Mouse (Mus musculus) T-helper 1 cell (primary cell): Measurements from ENCODE around the gene Gm867.

ENCODE experiments used
- in situ Hi-C: fragments of 300-600 bp; cut with MboI, MseI; formaldehyde crosslinking; loops from one replicate; pipeline ENCODE4 v1.15.1; 2025; ENCODE audit warnings: high pct_unique_total_duplicates

Gm867 gene

DNA sequence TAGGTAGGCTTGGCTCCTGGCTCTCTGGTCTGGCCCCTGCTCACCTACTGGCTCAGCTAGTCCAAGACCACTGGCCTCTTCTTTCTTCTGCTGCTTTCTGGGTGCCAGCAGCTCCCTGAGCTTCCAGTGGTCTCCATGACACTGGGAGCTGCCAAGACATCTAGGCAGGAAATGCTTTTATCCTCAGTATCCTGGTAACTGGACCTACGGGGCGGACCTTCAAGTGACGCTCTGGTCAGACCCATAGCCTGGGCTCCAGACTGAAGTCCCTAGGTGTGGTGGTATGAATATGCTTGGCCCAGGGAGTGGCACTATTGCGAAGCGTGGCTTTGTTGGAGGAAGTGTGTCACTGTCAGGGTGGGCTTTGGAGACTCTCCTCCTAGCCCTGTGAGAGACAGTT is at the start of gene Gm867:
Gene Gm867, minus strand, starts transcription at position 153 of the 400 bp plus-strand sequence.
- in situ Hi-C loops: no loop called here

DNA sequence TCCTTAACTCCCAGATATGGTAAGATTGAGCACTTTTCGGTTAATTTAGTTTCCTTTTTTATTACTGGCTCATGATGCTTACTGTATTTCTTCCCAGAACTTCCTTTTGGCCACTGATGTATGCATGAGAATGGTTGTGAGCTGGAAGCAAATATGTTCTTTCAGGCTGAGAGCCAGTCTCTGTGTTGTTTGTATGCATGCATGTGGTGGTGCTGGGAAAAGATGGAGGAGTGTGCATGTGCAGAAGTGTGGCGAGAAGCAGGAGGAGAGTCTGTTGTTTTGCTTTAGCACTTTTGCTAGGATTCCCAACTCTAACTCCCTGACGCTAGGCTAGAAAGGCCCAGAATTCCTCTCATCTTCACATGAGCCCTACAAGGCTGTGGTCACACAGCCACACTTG is 39.0 kb upstream of the Gm867 start:
- in situ Hi-C loops: no loop called here

DNA sequence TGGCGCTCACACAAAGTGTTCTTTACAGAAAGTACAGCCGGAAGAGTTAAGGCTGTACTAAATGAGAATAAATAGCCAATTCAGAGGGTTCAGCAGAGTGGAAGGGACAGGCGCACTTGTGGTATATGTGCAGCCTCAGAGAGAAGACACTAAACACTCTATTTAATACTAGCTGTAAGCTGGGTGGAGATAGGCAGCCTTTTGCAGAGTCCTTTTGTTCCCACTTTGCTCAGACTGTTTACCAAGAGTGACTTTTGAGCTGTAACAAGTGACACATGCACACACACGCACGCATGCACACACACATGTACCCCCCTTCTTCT is 38.3 kb upstream of the Gm867 start:
- in situ Hi-C loops: no loop called here

DNA sequence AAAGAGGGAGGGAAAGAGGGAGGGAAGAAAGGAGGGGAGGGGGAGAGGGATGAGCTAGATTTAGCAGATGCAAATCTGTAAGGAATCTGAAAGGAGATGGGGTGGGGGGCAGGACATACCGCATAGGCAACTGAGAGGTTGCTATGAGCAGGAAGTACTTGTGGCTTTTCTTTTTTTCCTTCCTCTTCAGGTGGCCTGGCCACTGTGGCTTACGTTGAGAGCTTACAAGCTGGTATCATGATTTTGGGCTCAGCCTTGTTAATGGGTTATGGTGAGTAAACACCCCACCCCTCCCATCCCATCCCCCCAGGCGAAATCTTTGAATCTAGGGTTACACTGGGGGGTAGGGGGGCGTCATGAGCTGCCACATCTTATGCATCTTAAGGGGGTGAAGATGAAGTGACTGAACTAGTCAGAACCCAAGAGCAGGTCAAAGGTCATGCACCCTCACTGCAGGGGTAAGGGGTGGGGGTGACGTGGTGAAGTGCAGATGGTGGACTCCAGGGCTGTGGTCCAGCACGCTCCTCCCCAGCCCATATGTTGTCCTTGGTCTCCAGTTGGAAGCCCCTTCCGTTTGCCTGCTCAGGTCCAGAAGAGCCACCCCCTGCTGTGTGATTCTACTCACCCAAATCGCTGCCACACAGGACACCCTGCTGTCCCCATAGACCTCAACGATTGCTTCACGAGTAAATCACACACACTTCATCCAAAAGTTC is 37.8 kb upstream of the Gm867 start:
- in situ Hi-C loops: no loop called here

DNA sequence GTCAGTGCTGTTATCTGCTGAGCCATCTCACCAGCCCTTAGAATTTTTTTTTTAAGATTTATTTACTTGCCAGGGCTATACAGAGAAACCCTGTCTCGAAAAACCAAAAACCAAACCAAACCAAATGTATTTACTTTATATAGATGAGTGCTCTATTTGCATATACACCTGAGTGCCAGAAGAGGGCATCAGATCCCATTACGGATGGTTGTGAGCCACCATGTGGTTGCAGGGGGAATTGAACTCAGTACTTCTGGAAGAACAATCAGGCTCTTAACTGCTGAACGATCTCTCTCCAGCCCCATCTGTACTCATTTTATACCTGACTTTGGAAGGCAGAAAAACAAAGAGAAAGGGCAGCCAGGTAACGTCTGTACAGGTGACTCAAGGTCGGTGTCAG is 34.7 kb upstream of the Gm867 start:
- in situ Hi-C loops: no loop called here

DNA sequence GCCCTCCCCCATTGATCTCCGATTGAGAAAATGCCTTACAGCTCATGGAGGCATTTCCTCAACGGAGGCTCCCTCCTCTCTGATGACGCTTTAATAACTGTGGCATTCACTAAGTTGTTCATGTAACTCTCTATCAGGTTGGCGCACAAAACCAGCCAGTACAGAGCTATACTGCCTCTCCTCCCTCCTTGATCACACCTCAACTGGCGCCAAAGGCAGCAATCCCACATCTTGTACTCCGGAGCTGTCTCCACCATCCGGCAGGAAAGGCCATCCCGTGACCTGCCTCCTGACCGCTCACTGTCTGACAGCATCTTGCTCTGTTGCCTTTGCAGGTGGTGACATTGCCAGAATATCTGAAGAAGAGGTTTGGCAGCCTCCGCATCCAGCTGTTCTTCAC is 33.4 kb upstream of the Gm867 start:
- in situ Hi-C loops: no loop called here

DNA sequence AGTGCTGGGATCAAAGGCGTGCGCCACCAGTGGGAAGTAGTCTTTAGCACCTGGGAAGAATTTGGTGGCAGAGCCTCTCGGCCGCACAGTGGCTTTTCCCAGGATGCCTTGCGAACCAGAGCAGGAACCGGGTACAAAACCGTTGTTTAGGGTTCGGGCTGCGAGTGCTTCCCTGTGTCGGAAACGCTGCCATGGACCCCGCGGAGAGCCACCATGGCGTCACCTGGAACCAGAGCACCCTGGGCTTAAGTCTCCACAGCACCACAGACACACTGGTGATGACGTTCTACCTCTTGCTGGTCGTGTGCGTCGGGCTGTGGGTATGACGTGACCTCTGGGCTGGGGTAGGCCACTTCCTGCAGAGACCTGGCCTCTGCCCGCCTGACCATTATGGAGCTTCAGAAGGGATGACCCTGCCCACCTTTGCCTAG is 13.9 kb upstream of the Gm867 start, which contains the start of gene Gm5134:
Gene Gm5134, plus strand, starts transcription at position 134 of the 431 bp plus-strand sequence.
- in situ Hi-C loops: loop anchor here (5.0 kb wide), 2 partner anchors 67 to 222 kb away; no protein-coding TSS in a partner anchor

DNA sequence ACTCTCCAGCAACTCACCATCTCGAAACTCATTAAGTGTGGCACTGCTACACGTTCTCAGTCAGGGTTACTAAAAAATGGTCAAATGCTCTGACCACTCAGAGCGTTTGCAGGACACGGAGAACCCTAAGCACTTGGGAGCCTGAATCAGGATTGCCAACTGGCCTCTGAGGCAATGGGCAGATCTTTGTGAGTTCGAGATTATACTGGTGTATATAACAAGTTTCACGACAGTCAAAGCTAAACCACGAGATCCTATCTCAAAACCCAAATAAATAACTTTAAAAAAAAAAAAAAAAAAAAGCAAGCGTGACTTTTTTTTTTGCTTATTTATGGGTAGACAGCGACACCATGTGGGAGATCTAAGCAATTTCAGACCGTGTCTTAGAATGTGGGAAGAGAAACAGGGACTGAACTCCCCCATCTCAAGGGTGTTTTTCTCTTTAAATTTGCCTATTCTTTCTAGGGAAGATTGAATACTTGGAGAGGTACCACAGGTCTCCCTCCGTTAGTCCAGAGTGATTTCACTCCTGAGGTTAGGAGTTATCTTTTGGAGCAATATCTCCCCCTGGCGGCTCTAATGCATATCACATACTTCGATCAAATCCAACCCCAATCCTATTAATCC is 11.1 kb upstream of the Gm867 start:
- in situ Hi-C loops: loop anchor here (5.0 kb wide), 2 partner anchors 64 to 219 kb away; no protein-coding TSS in a partner anchor

DNA sequence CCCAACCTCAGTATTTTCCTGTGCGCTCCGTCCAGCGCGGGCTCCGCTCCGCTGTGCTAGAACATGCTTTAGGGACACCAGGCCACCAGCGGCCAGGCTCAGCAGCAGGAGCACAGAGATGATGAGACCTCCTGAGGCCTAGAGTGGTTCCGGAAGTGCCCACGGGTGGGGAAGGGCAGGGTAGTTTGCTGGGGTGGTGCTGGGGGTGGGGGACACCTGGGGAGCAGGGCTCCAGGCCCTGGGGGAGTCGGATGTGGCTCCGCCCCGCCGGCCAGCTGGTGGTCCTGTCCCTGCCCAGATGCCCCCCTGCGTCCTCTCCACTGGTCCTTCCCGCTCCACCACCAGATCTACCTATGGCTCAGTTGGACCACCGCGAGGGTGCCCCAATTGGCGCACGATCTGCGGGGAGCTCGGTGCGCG is 10.3 kb upstream of the Gm867 start:
- in situ Hi-C loops: loop anchor here (5.0 kb wide), 2 partner anchors 64 to 218 kb away; no protein-coding TSS in a partner anchor

DNA sequence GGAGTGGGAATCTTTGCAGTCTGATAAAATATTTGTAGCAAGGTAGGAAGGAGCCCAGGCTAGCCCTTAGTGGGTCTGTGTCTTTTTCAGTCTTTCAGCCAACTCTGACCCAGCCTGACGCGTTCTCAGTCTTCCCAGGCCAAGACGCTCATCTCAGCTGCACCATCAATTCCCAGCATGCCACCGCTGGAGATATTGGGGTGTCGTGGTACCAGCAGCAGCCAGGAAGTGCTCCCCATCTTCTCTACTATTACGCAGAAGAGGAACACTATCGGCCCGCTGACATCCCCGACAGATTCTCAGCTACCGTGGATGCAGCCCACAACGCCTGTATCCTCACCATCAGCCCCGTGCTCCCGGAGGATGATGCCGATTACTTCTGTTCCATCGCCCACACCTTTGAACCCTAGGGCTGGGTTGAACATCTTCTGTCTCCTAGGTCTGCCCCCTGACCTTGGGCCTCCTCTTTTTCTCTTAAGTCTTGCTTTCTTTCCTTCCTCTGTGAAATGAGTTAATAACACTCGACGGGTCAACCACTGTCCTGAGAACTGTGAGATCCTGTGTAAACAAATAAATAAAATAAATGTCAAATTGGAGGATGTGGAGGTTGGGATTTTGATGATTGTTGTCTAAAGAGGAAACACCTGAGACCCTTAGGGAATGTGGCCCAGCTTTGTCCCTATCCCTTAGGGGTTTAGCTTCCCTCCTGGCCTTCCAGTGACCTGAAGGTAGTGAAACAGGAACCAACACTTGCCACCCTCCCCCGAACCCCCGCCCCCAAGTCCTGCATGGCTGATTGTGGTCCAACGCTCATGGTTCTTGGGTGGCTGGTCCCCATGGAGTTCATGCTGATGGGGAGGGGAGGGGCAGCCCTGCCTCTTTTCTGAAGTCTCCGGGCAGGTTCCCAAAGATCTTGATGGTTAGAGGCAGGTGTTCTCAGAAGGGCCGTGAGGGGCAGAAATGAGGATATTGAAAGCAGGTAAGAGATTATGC is 8.9 kb upstream of the Gm867 start:
- in situ Hi-C loops: loop anchor here (5.0 kb wide), 2 partner anchors 62 to 217 kb away; no protein-coding TSS in a partner anchor

DNA sequence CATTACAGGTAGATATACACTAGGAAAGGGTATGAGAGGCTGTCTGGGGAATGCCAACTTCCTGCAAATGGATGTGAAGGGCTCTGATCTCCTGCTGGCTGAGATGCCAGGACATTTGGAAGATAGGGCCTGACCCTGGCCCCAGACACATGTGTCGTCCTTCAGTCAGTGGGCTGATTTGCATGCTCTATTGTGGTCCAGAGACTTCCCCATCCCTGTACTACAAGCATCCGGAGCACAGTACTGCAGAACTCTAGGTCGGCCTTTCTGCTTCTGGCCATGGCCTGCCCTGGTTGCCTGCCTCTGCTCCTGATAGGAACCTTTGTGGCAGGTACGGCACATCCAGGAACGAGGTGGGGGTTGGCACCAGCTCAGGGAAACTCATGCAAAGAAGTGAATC is 7.6 kb upstream of the Gm867 start:
- in situ Hi-C loops: no loop called here

DNA sequence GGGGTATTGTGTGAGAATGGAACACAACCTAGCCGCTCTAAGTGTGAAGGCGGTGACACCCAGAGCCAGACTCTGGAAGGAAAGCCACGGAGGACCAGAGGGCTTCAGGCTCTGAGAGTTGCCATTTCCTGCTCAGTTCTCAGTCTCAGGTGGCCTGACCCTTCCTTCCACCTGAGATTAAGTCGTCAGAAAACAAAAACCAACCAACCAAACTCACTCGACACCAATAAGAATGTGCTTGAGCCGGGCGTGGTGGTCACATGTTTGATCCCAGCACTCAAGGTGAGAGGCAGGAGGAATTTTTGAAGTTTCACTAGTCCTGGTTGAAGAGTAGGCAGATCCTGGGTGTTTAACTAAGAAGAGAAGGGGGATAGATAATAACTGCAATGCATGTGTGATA is 5.4 kb upstream of the Gm867 start:
- in situ Hi-C loops: no loop called here

DNA sequence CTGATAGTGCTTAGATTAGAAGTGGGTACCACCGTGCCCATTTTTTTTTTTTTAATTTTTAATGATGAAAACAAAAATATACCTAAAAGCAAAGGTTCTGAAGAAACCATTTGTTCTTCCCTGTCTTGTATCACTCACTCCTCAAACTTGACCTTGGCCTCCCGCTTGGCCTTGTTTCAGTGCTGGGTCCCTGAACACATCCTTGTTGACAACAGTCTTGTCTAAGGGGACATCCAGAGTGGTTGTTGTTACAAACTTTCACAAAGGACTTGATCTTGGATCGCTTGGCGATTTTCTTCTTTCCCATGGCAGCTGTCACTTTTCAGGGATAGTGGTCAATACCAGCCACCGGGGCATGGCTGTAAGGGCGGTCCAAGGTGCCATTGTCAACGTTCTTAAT is 4.7 kb upstream of the Gm867 start:
- in situ Hi-C loops: no loop called here

DNA sequence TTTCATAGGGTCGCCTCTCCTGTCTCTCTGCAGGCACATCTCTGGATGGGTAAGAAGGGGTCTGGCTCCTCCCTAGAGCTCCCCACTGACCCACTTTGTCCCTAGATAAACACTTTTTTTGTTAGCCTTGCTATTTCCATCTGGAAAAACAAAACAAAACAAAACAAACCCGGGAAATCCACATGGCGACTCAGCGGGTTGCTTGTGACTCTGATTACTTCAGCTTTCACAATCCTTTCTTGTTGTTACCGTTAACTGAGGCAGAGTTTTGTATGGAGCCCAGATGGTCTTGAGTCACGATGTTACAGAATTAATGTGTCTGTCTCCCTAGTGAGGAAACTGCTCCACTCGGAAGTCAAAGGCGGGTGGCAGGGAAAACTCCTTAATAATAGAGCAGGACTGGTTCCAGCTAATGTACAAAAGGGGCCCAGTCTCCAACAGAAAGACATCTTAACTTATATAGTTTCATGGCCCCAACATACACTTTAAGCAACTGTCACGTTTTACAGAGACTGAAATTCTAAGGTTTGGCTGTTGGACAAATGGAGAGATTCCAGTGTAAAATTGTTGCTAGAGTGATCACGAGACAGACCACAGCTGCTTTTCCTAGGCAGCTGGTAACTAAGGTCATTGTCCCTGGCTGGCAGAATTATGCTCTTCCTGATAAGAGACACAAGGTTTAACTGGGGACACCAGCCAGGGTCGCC is 3.7 kb upstream of the Gm867 start:
- in situ Hi-C loops: no loop called here

DNA sequence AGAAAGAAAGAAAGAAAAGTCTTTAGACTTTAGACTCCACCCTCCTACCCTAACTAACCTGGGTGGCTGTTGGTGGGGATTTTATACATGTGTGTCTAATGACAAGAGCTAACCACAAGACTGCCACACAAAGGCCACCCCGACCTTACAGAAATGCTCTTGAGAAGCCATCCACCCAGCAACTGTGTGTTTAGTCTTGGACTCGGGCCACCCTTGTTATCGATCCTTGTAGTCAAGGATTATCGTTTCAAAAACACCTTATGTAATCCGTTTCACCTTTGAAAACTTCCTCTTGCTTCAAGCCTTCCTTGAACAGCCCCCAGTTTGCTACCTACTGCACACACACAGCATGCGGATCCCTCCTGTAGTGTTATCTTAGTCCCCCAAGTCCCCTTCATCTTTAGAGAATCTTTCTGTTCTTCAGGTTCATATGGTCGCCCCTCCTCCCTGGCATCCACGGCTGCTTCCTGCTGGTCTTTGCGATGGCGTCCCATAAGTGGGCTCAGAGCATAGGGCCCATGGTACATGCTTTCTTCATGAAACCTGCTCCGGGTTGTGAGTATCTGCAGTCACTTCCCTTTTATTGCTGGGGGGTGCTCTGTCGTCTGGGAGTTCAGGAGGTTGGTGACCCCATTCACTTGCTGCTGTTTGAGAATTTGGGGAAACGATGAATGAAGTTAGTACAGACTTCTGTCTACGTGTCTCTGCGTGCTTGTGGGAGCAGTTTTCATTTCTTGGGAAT is 2.4 kb upstream of the Gm867 start, which contains the start of gene Vpreb3:
Gene Vpreb3, plus strand, starts transcription at position 322 of the 742 bp plus-strand sequence.
- in situ Hi-C loops: no loop called here

DNA sequence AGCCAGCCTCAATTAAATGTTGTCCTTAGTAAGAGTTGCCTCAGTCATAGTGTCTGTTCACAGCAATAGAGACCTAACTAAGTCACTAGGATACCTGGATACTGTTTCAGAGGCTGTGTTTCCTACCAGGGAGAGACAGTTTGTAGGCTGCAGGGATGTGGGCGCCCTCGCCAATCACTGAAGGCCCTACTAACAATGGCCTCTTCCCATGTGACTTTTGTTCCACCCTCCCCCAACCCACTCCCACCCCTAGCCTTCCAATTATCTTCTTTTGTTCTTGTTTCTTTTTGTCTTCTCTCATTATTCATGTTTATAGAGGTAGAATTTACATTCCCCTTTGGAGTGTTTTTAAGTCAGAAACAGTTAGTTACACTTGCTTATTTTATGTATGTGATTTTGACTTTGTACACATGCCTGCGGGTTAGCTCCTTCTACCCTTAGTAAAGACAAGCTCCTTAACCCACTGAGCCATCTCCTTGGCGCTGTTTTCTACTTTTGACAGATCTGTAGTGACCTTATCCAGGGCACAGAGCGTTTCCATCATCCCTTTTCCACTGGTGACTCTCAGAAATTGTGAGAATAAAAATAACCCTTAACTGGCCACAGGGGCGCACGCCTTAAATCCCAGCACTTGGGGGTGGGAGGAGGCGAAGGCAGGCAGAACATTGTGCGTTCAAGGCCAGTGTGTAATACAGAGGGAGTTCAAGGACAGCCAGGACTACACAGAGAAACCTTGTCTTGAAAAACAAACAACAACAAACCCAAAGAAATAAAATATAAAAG is 761 bp upstream of the Gm867 start:
- in situ Hi-C loops: no loop called here

DNA sequence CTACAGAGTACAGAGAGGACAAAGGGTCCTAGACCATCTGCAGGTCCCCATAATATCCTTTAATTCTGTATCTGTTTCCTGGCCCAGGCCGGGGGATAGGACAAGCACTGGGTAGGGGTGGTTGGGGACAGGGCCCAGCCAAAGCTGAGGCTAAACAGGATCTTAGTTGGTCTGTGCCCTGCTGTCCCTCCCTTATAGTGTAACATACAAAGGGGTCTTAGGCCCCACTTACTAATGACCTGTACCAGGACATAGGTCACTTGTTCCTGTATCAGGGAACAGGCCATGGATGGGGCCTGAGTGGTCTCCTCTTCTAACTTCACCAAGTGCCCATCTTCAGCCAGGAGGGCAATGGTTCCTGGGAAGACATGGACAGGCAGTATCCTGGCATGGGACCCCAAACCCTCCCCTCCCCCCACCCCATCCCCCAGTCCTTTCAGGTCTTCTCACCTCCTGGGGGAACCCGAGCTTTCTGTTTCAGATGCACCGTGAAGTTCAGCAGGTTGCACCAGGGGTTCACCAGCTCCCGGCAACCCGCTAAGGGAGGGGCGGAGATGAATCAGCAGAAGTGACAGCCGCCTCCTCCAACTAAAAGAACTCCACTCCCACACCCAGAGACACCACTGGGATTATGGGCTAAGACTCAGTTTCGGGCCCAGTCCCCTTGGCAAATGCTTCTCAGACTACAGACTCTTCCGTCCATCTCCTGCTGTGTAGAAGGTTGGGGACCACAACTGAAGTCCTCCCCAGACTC is 814 bp downstream of the Gm867 start:
- in situ Hi-C loops: no loop called here

DNA sequence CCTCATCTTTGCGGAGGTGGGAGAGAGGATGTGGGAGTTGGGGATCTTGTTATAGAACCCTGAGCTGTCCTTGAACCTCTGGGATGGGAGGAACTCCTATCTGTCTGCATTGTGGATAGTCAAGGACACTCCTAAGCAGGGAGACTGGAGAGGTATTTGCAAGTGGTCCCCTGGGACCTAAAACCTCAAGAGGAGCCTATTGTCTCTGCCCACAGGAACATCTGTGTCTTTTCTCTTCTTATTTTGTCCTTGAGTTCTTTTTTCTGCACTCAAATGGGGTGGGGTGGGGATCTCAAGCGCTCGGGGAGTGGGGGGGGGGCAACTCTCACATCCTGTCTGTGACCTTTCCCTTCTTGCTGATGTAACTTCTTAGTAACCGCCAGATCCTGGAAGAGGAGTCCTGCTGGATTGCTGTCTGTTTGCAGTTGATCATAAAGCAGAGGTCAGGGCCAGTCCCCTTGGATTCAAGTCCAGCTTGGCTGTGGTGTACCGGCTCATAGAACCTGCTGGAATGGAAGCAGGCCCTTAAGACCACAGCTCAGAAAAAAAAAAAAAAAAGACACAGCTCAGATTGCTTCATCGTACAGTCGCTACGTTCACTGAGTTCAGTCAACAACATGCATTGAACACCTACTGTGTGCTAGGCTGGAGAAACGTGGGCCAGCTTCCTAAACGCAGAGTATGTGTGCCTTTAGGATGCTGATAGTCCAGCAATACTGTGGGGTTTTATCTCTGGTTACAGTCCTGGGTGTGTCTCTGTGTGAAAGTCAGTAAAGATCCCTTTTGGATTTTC is 2.4 kb downstream of the Gm867 start:
- in situ Hi-C loops: no loop called here
